Comparison of ENCODE assay signal across 8 mouse cellular contexts in the genomic region with DNA sequence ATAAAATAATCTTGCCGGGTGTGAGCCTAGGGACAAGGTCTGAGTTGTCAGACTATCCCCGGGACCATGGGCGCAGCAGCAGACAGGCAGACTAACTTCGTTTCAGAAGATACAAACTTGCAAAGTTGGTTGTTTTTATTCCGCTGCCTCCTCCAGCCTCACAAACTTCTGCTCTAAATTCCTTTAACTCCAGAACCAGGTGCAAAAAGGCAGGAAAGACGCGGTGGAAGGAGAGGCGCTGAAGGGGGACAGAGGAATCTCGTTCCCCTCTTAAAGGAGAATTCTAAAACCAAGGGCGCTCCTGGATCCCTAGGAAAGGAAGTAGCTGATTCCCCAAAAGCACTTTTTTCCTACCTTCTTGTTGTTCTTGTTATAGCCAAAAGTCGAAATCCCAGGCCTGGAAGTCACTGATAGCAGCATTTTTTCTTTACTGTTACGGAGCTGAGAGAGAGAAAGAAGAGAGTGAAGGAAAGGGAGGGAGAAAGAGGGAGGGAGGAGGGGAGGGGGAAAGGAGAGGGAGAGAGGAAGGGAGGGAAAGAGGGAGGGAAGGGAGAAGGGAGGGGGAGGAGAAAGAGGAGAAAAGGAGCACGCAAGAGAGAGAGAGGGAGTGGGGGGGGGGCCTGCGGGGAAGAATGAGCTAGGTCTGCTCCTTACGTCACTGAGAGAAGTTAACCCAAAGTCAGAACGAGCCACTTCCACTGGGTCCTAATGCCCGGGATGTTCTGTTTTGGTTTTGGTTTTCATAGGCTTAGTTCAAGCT. TPM values are rescaled to one million over a fixed set of nuclear protein-coding genes. Genes with fewer than 3 reads are reported as not detected.
DNase-seq lines count a peak whose midpoint lies in the region; ATAC-seq lines count a peak whose summit lies in the region.

No protein-coding gene starts in this region.

- WGBS in embryonic facial prominence, embryonic 13.5 days: 0% methylated on average over 17 of the region's 17 CpGs
- WGBS in heart, embryonic 10.5 days: under 1% methylated on average over 17 of the region's 17 CpGs
- under 1% methylated on average over 17 of the region's 17 CpGs for WGBS in limb, embryonic 15.5 days
- WGBS in midbrain, embryonic 15.5 days: 0% methylated on average over 17 of the region's 17 CpGs

- peak overlapping the region; percentile 97 for H3K27ac ChIP-seq in embryonic facial prominence, embryonic 13.5 days
- H3K27ac ChIP-seq in heart, embryonic 10.5 days: peak overlapping the region; percentile 91
- peak overlapping the region; percentile 95 for H3K27ac ChIP-seq in limb, embryonic 15.5 days
- peak overlapping the region; percentile 26; the same call in 1 of the 2 replicates for H3K27ac ChIP-seq in midbrain, embryonic 15.5 days

- DNase-seq in B cell, adult 2 months: peak; percentile 64 to 73
- DNase-seq in adrenal gland, postnatal 14 days: peak; percentile 79
- peak; percentile 94 for DNase-seq in heart, embryonic 10.5 days (ENCODE audit: low spot score)
- peak; percentile 70 to 75 for DNase-seq in kidney, adult 8-10 months
- DNase-seq in spleen, postnatal 10 days (ENCODE audit: low spot score in 2 of 2): peak; percentile 34 to 63

- H3K4me3 ChIP-seq in embryonic facial prominence, embryonic 13.5 days: peak overlapping the region; percentile 65
- H3K4me3 ChIP-seq in heart, embryonic 10.5 days: peak overlapping the region; percentile 78
- peak overlapping the region; percentile 63 for H3K4me3 ChIP-seq in limb, embryonic 15.5 days
- H3K4me3 ChIP-seq in midbrain, embryonic 15.5 days: peak overlapping the region; percentile 40

- H3K4me1 ChIP-seq in embryonic facial prominence, embryonic 13.5 days: peaks cover 34% of the 10 kb centered on the region
- H3K4me1 ChIP-seq in heart, embryonic 10.5 days: peaks cover 24% of the 10 kb centered on the region
- H3K4me1 ChIP-seq in limb, embryonic 15.5 days: peaks cover 22% of the 10 kb centered on the region
- H3K4me1 ChIP-seq in midbrain, embryonic 15.5 days: peaks cover 10% of the 10 kb centered on the region

- no peaks in the 10 kb centered on the region for H3K9me3 ChIP-seq in embryonic facial prominence, embryonic 13.5 days
- no peaks in the 10 kb centered on the region for H3K9me3 ChIP-seq in heart, embryonic 10.5 days
- no peaks in the 10 kb centered on the region for H3K9me3 ChIP-seq in limb, embryonic 15.5 days
- no peaks in the 10 kb centered on the region for H3K9me3 ChIP-seq in midbrain, embryonic 15.5 days

- H3K27me3 ChIP-seq in embryonic facial prominence, embryonic 13.5 days: no peaks in the 10 kb centered on the region
- no peaks in the 10 kb centered on the region for H3K27me3 ChIP-seq in heart, embryonic 10.5 days (ENCODE audit: insufficient read depth, poor library complexity, severe bottlenecking)
- H3K27me3 ChIP-seq in limb, embryonic 15.5 days: no peaks in the 10 kb centered on the region
- no peaks in the 10 kb centered on the region for H3K27me3 ChIP-seq in midbrain, embryonic 15.5 days (replicated peaks)

- peak overlapping the region; percentile 82 for H3K9ac ChIP-seq in embryonic facial prominence, embryonic 13.5 days
- peak overlapping the region; percentile 52 for H3K9ac ChIP-seq in limb, embryonic 15.5 days
- H3K9ac ChIP-seq in midbrain, embryonic 15.5 days: peak overlapping the region; percentile 19

- peak; percentile 81 for ATAC-seq in embryonic facial prominence, embryonic 13.5 days (ENCODE audit: insufficient number of reproducible peaks, insufficient read depth, low FRiP score, low TSS enrichment, low read depth)
- peak; percentile 88; the same call in 1 of the 2 replicates for ATAC-seq in limb, embryonic 15.5 days (ENCODE audit: insufficient number of reproducible peaks, low FRiP score, low TSS enrichment, low read depth)
- ATAC-seq in midbrain, embryonic 15.5 days (replicated peaks): peak; percentile 85; the same call in 1 of the 2 replicates

- H3K36me3 ChIP-seq in embryonic facial prominence, embryonic 13.5 days: no peaks in the 10 kb centered on the region
- H3K36me3 ChIP-seq in heart, embryonic 10.5 days: 0 out of 2 replicates have a peak, but pooled peaks cover 6% of the 10 kb centered on the region
- no peaks in the 10 kb centered on the region for H3K36me3 ChIP-seq in limb, embryonic 15.5 days
- no peaks in the 10 kb centered on the region for H3K36me3 ChIP-seq in midbrain, embryonic 15.5 days (replicated peaks)

- peak overlapping the region; percentile 76 for H3K4me2 ChIP-seq in embryonic facial prominence, embryonic 13.5 days
- peak overlapping the region; percentile 69 for H3K4me2 ChIP-seq in limb, embryonic 15.5 days
- H3K4me2 ChIP-seq in midbrain, embryonic 15.5 days: peak overlapping the region; percentile 58

RNA-seq across cellular contexts. Expression of a gene that starts 3.9 kb away (rescaled TPM):
- total RNA-seq in adrenal gland, postnatal 14 days (2021): 73.9 and 78.9 TPM in 2 replicates
- 39.7 and 42.2 TPM in 2 replicates for polyA plus RNA-seq in embryonic facial prominence, embryonic 13.5 days (2015; fragmentation: Nextera tagmentation; extraction: Ambion mirVana)
- polyA plus RNA-seq in heart, embryonic 10.5 days (2016; fragmentation: Nextera tagmentation; extraction: Ambion mirVana): 32.5 and 38.6 TPM in 2 replicates
- 42.2 and 43.8 TPM in 2 replicates for polyA plus RNA-seq in limb, embryonic 15.5 days (2015; fragmentation: Nextera tagmentation; extraction: Ambion mirVana)
- 8.9 and 9.2 TPM in 2 replicates for polyA plus RNA-seq in midbrain, embryonic 15.5 days (2015; fragmentation: Nextera tagmentation; extraction: Ambion mirVana)

RNA-seq across cellular contexts. Expression of a gene that starts 18.1 kb away (rescaled TPM):
- 2.9 and 31.3 TPM in 2 replicates for total RNA-seq in adrenal gland, postnatal 14 days (2021)
- 2.2 TPM in 2 replicates for polyA plus RNA-seq in embryonic facial prominence, embryonic 13.5 days (2015; fragmentation: Nextera tagmentation; extraction: Ambion mirVana)
- 0.86 and 1.1 TPM in 2 replicates for polyA plus RNA-seq in heart, embryonic 10.5 days (2016; fragmentation: Nextera tagmentation; extraction: Ambion mirVana)
- polyA plus RNA-seq in limb, embryonic 15.5 days (2015; fragmentation: Nextera tagmentation; extraction: Ambion mirVana): 1.8 TPM in 2 replicates
- polyA plus RNA-seq in midbrain, embryonic 15.5 days (2015; fragmentation: Nextera tagmentation; extraction: Ambion mirVana): 1.2 and 1.7 TPM in 2 replicates

RNA-seq across cellular contexts. Expression of a gene that starts 35.4 kb away (rescaled TPM):
- total RNA-seq in adrenal gland, postnatal 14 days (2021): 18.9 and 21.5 TPM in 2 replicates
- 31.6 and 32.3 TPM in 2 replicates for polyA plus RNA-seq in embryonic facial prominence, embryonic 13.5 days (2015; fragmentation: Nextera tagmentation; extraction: Ambion mirVana)
- 37.9 and 41.9 TPM in 2 replicates for polyA plus RNA-seq in heart, embryonic 10.5 days (2016; fragmentation: Nextera tagmentation; extraction: Ambion mirVana)
- polyA plus RNA-seq in limb, embryonic 15.5 days (2015; fragmentation: Nextera tagmentation; extraction: Ambion mirVana): 34.2 and 36.3 TPM in 2 replicates
- 20.2 and 21.4 TPM in 2 replicates for polyA plus RNA-seq in midbrain, embryonic 15.5 days (2015; fragmentation: Nextera tagmentation; extraction: Ambion mirVana)

RNA-seq across cellular contexts. Expression of a gene that starts 49.5 kb away (rescaled TPM):
- not detected in 2 replicates for total RNA-seq in adrenal gland, postnatal 14 days (2021)
- polyA plus RNA-seq in embryonic facial prominence, embryonic 13.5 days (2015; fragmentation: Nextera tagmentation; extraction: Ambion mirVana): 0.14 and 0.51 TPM in 2 replicates
- not detected in 2 replicates for polyA plus RNA-seq in heart, embryonic 10.5 days (2016; fragmentation: Nextera tagmentation; extraction: Ambion mirVana)
- 0.12 and 0.26 TPM in 2 replicates for polyA plus RNA-seq in limb, embryonic 15.5 days (2015; fragmentation: Nextera tagmentation; extraction: Ambion mirVana)
- 0.09 TPM in 1 of 2 replicates, not detected in the other for polyA plus RNA-seq in midbrain, embryonic 15.5 days (2015; fragmentation: Nextera tagmentation; extraction: Ambion mirVana)

RNA-seq across cellular contexts. Expression of a gene that starts 55.7 kb away (rescaled TPM):
- total RNA-seq in adrenal gland, postnatal 14 days (2021): 16.5 and 19.3 TPM in 2 replicates
- 65.4 and 79.4 TPM in 2 replicates for polyA plus RNA-seq in embryonic facial prominence, embryonic 13.5 days (2015; fragmentation: Nextera tagmentation; extraction: Ambion mirVana)
- polyA plus RNA-seq in heart, embryonic 10.5 days (2016; fragmentation: Nextera tagmentation; extraction: Ambion mirVana): 48.1 and 69.3 TPM in 2 replicates
- polyA plus RNA-seq in limb, embryonic 15.5 days (2015; fragmentation: Nextera tagmentation; extraction: Ambion mirVana): 46.2 and 46.9 TPM in 2 replicates
- 17.8 and 20.5 TPM in 2 replicates for polyA plus RNA-seq in midbrain, embryonic 15.5 days (2015; fragmentation: Nextera tagmentation; extraction: Ambion mirVana)

Comparison
In these comparisons a context has a peak if more than half of its experiments do, and no peak if none do; other contexts are left out.
1. Peak in every context shown above with its lines: DNase-seq, ATAC-seq, H3K4me3 ChIP-seq and H3K27ac ChIP-seq.
2. H3K27ac ChIP-seq: peak in every context shown above with its lines; median percentile 97 in embryonic facial prominence, embryonic 13.5 days; 95 in limb, embryonic 15.5 days; 91 in heart, embryonic 10.5 days; 26 in midbrain, embryonic 15.5 days.
3. H3K9ac ChIP-seq: peak in every context shown above with its lines; median percentile 82 in embryonic facial prominence, embryonic 13.5 days; 52 in limb, embryonic 15.5 days; 19 in midbrain, embryonic 15.5 days.